Mouse (Mus musculus): Measurements from ENCODE around the gene Angptl6. TPM values are rescaled to one million over a fixed set of nuclear protein-coding genes. Genes with fewer than 3 reads are reported as not detected.

Angptl6 gene
- polyA plus RNA-seq (2014; fragmentation: Nextera tagmentation; extraction: Ambion mirVana): 11.8 and 12.8 TPM in 2 replicates

DNA sequence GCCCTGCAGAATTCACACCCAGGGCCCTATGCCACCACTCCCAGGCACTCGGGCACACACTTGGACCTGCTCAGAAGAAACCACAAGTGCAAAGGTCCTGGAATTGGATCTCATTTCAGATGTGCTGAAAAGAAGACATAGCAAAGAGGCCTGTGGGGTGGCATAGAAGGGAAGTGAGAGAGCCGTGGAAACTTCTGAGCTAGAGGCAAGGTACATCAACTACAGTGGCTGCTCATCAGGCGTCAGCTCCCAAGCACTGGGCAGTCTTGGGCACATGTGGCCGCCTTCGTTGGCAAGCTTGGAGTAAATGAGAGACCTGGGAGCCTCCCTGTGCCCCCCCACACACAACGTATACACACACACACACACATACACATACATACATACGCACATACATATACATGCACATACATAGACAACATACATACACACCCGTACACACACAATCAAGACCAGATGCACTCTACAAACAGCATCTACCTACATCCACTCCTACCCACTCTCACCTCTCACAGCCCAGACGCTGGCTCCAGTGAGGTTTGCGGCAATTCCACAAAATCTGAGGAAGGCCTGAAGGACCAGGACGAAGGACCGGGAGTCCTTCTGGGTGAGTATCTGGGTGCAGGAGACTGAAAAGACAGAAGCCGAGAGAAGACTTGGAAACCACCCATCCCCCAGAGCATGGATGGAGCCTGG lies at the start of gene Angptl6:
Gene Angptl6 (minus strand): TSS at position 631 of the 696 bp plus-strand sequence.
- Histone ChIP-seq H3K4me3 (replicated peaks; ENCODE audit: low read length) (peak within 1 kb of the TSS; percentile 34), H3K9ac (peak within 1 kb of the TSS; percentile 71), H3K27me3 (ENCODE audit: control insufficient read depth, insufficient read depth, low read length) (no peaks in the 10 kb centered on the region), H3K4me2 (replicated peaks) (peak within 1 kb of the TSS; percentile 66), H3K4me1 (replicated peaks; ENCODE audit: control insufficient read depth, insufficient read depth, low read length) (no peaks in the 10 kb centered on the region), H3K9me3 (ENCODE audit: control insufficient read depth, low read length) (no peaks in the 10 kb centered on the region), H3K36me3 (replicated peaks; ENCODE audit: control insufficient read depth, insufficient read depth) (no peaks in the 10 kb centered on the region), H3K27ac (peak within 1 kb of the TSS; percentile 92)
- ATAC-seq (ENCODE audit: low FRiP score) (no peak), DNase-seq (ENCODE audit: low spot score) (no peak)
- 93% methylated on average over 13 of the region's 13 CpGs for WGBS

DNA sequence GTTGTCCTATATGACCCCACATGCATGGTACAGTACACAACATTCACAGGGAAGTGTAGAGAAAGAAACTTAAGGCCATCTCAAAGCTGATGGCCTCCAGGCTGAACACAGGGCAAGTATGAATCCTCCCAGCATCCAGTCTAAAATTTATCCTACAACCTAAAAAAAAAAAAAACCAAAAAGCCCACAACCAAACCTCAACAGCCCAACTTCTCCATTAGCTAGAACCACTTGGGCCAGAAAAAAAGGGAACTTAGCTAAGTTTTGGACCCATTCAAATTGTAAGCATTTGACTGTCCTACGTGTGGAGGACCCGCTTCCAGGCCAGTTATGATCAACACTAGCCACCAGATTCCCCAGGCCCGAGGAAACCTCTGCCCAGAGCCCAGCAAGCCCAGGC lies 43.7 kb upstream of the Angptl6 start:
- no peaks in the 10 kb centered on the region for H3K27me3 ChIP-seq (ENCODE audit: control insufficient read depth, insufficient read depth, low read length)
- no peaks in the 10 kb centered on the region for H3K4me1 ChIP-seq (replicated peaks; ENCODE audit: control insufficient read depth, insufficient read depth, low read length)
- H3K9ac ChIP-seq: no peak overlapping the region
- H3K4me3 ChIP-seq (replicated peaks; ENCODE audit: low read length): no peak overlapping the region
- DNase-seq (ENCODE audit: low spot score): no peak
- H3K27ac ChIP-seq: no peak overlapping the region
- H3K36me3 ChIP-seq (replicated peaks; ENCODE audit: control insufficient read depth, insufficient read depth): peaks cover 99% of the 10 kb centered on the region
- H3K4me2 ChIP-seq (replicated peaks): no peak overlapping the region
- no peak for ATAC-seq (ENCODE audit: low FRiP score)
- WGBS: 95% methylated on average over 3 of the region's 3 CpGs
- H3K9me3 ChIP-seq (ENCODE audit: control insufficient read depth, low read length): no peaks in the 10 kb centered on the region

DNA sequence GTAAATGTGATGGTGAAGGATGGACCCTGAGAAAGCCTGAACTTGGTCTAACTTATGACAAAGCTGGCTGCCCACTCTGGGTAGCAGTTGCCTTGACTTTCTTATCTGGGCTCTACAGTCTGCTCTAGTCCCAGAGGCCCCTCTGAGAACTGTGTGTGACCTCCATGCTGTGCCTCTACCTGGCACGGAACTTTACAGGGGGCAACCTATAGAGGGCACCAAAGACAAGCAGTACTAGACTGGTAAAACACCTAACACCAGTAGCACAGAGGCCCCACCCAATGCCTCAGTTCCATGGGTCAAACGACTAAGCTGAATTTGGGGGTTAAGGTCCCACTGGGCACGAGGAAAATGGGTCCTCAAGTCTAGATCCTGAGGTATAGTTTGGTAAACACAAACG lies 36.6 kb upstream of the Angptl6 start:
- DNase-seq (ENCODE audit: low spot score): no peak
- H3K27ac ChIP-seq: no peak overlapping the region
- H3K4me3 ChIP-seq (replicated peaks; ENCODE audit: low read length): no peak overlapping the region
- no peaks in the 10 kb centered on the region for H3K4me1 ChIP-seq (replicated peaks; ENCODE audit: control insufficient read depth, insufficient read depth, low read length)
- no peak overlapping the region for H3K4me2 ChIP-seq (replicated peaks)
- WGBS: 82% methylated on average over 4 of the region's 4 CpGs
- no peak overlapping the region for H3K9ac ChIP-seq
- H3K36me3 ChIP-seq (replicated peaks; ENCODE audit: control insufficient read depth, insufficient read depth): peaks cover 100% of the 10 kb centered on the region
- no peaks in the 10 kb centered on the region for H3K9me3 ChIP-seq (ENCODE audit: control insufficient read depth, low read length)
- H3K27me3 ChIP-seq (ENCODE audit: control insufficient read depth, insufficient read depth, low read length): no peaks in the 10 kb centered on the region
- ATAC-seq (ENCODE audit: low FRiP score): no peak

DNA sequence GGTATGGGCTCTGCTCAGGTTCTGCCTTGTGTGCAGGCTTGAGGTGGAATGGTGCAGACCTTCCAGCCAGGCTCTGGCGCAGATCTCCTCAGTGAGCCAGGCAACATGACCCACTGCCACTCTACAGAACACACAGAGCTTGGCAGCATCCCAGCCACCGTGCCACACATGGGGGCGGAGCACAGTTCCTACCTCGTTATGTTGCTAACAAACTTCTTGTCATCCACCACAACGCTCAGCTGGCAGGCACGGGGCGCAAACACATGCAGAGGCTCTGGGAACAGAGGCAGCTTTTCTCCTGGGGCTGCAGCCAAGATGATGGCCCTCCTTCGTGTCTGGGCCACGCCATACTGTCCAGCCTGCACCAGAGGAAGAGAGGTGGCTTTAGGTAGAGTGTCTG lies 30.4 kb upstream of the Angptl6 start:
- Histone ChIP-seq H3K27ac (no peak overlapping the region), H3K9me3 (ENCODE audit: control insufficient read depth, low read length) (no peaks in the 10 kb centered on the region), H3K4me2 (replicated peaks) (no peak overlapping the region), H3K4me3 (replicated peaks; ENCODE audit: low read length) (no peak overlapping the region), H3K9ac (no peak overlapping the region), H3K27me3 (ENCODE audit: control insufficient read depth, insufficient read depth, low read length) (no peaks in the 10 kb centered on the region), H3K36me3 (replicated peaks; ENCODE audit: control insufficient read depth, insufficient read depth) (peaks cover 100% of the 10 kb centered on the region), H3K4me1 (replicated peaks; ENCODE audit: control insufficient read depth, insufficient read depth, low read length) (no peaks in the 10 kb centered on the region)
- WGBS: 90% methylated on average over 9 of the region's 9 CpGs
- ATAC-seq (ENCODE audit: low FRiP score) (no peak), DNase-seq (ENCODE audit: low spot score) (no peak)

- WGBS: 42% methylated on average over 6 of the region's 6 CpGs
- H3K4me3 ChIP-seq (replicated peaks; ENCODE audit: low read length): no peak overlapping the region
- H3K36me3 ChIP-seq (replicated peaks; ENCODE audit: control insufficient read depth, insufficient read depth): peaks cover 26% of the 10 kb centered on the region
- DNase-seq (ENCODE audit: low spot score) (no peak), ATAC-seq (ENCODE audit: low FRiP score) (no peak)
- no peaks in the 10 kb centered on the region for H3K27me3 ChIP-seq (ENCODE audit: control insufficient read depth, insufficient read depth, low read length)
- no peaks in the 10 kb centered on the region for H3K9me3 ChIP-seq (ENCODE audit: control insufficient read depth, low read length)
- peaks cover 7% of the 10 kb centered on the region for H3K4me1 ChIP-seq (replicated peaks; ENCODE audit: control insufficient read depth, insufficient read depth, low read length)
- H3K27ac ChIP-seq: no peak overlapping the region
- H3K4me2 ChIP-seq (replicated peaks): no peak overlapping the region
- no peak overlapping the region for H3K9ac ChIP-seq
Observed at GRCm38 (mm10) chr9:20902174-20902491, 22.6 kb upstream of the Angptl6 start.

GRCm38 (mm10) chr9:20901466-20902173 lies 22.1 kb upstream of the Angptl6 start:
- Histone ChIP-seq H3K4me2 (replicated peaks) (no peak overlapping the region), H3K4me3 (replicated peaks; ENCODE audit: low read length) (no peak overlapping the region), H3K9me3 (ENCODE audit: control insufficient read depth, low read length) (no peaks in the 10 kb centered on the region), H3K27ac (no peak overlapping the region), H3K36me3 (replicated peaks; ENCODE audit: control insufficient read depth, insufficient read depth) (peaks cover 25% of the 10 kb centered on the region), H3K4me1 (replicated peaks; ENCODE audit: control insufficient read depth, insufficient read depth, low read length) (peaks cover 9% of the 10 kb centered on the region), H3K27me3 (ENCODE audit: control insufficient read depth, insufficient read depth, low read length) (no peaks in the 10 kb centered on the region), H3K9ac (no peak overlapping the region)
- DNase-seq (ENCODE audit: low spot score) (peak; percentile 56), ATAC-seq (ENCODE audit: low FRiP score) (no peak)
- 19% methylated on average over 13 of the region's 13 CpGs for WGBS

DNA sequence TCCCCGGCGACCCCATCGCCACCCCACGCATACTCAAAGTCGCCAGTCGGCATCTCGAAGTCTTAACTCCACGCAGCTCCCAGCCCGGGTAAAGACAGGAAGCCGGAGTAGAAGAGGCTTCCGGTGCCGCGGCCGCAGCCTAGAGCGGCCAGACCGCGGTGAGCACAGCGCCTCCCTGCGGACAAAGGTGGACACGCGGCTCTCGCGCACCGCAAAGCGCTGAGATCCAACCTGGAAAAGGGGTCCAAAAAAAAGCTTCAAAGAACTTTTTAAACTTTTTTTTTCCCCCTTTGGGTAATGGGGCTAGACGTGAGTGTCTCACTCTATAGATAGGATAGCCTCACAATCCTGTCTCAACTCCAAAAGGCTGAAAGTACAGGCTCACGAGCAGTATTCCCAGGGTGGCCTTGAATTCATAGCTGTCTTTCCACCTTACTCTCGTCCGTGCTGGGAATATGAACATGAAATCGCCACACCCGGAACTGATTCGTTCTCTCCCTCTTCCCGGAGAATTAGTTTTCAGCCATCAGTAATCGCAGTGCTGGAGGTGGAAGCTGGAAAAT lies 19.1 kb upstream of the Angptl6 start, which contains the start of gene Eif3g:
Gene Eif3g (minus strand): TSS at position 113 of the 563 bp plus-strand sequence.
- H3K9me3 ChIP-seq (ENCODE audit: control insufficient read depth, low read length): no peaks in the 10 kb centered on the region
- WGBS: 5% methylated on average over 34 of the region's 34 CpGs
- H3K27me3 ChIP-seq (ENCODE audit: control insufficient read depth, insufficient read depth, low read length): no peaks in the 10 kb centered on the region
- peak within 1 kb of the TSS; percentile 85 for H3K9ac ChIP-seq
- H3K4me3 ChIP-seq (replicated peaks; ENCODE audit: low read length): peak within 1 kb of the TSS; percentile 90
- ATAC-seq (ENCODE audit: low FRiP score) (peak; percentile 88), DNase-seq (ENCODE audit: low spot score) (peak; percentile 91)
- H3K27ac ChIP-seq: peak within 1 kb of the TSS; percentile 36
- H3K4me1 ChIP-seq (replicated peaks; ENCODE audit: control insufficient read depth, insufficient read depth, low read length): peaks cover 9% of the 10 kb centered on the region
- H3K4me2 ChIP-seq (replicated peaks): peak within 1 kb of the TSS; percentile 87
- H3K36me3 ChIP-seq (replicated peaks; ENCODE audit: control insufficient read depth, insufficient read depth): peaks cover 34% of the 10 kb centered on the region

DNA sequence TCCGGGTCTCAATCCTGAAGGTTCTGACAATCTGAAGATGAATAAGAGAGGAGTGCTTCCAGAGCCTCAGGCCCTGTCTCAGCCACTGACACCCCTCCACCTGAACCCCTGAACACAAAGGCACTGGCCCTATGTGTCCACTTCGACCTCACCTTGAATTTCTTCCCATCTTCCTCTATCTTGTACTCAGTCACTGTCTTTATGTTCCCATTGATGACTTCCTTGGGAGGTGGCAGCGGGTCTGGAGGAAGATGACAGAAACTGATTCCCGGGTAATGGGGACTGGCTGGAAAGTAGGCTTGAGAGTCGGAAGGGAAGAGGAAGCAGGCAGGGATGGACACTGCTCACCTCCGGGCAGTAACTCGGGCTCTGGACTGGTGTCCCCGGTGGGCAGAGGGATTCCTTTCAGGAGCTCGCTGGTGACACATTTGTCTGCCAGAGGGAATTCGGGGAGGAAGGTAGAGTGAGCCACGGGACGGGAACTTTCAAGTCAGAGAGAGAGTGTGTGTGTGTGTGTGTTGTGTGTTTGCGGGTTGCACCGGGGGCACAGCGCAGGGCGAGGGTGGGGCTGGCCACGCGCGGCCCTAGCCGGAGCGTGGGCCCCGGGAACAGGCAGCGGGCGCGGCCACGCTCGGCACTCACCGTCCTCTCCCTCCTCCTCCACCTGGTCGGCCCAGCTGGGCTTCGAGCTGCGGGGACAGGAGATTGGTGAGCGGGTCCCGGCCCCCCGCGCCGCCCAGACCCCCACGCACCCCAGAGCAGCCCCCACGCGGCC lies 18.4 kb upstream of the Angptl6 start:
- DNase-seq (ENCODE audit: low spot score): no peak
- H3K9ac ChIP-seq: peak overlapping the region; percentile 85
- H3K4me2 ChIP-seq (replicated peaks): peak overlapping the region; percentile 87
- H3K27me3 ChIP-seq (ENCODE audit: control insufficient read depth, insufficient read depth, low read length): no peaks in the 10 kb centered on the region
- H3K9me3 ChIP-seq (ENCODE audit: control insufficient read depth, low read length): no peaks in the 10 kb centered on the region
- peak overlapping the region; percentile 90 for H3K4me3 ChIP-seq (replicated peaks; ENCODE audit: low read length)
- peak overlapping the region; percentile 36 for H3K27ac ChIP-seq
- peaks cover 40% of the 10 kb centered on the region for H3K36me3 ChIP-seq (replicated peaks; ENCODE audit: control insufficient read depth, insufficient read depth)
- WGBS: 5% methylated on average over 35 of the region's 39 CpGs
- ATAC-seq (ENCODE audit: low FRiP score): peak; percentile 72
- H3K4me1 ChIP-seq (replicated peaks; ENCODE audit: control insufficient read depth, insufficient read depth, low read length): peaks cover 9% of the 10 kb centered on the region

DNA sequence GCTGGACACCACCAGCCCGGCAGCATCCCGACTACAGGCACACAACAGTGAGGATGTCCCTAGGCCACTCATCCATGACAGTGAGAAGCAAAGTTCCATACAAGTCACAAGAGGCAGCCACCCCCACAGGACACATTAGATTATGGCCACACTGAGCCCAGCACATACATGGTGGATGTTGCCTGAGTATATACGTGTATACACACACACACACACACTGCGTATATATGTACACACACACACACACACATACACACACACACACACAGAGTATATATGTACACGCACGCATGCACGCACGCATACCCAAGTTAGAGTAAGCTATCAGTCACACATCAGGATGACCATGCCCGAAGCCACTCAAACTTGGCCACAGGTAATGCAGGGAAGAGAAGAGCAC lies 15.9 kb upstream of the Angptl6 start:
- peaks cover 66% of the 10 kb centered on the region for H3K36me3 ChIP-seq (replicated peaks; ENCODE audit: control insufficient read depth, insufficient read depth)
- WGBS: 94% methylated on average over 9 of the region's 9 CpGs
- no peak for ATAC-seq (ENCODE audit: low FRiP score)

More for the DNA sequence above, 15.9 kb upstream of the Angptl6 start:
- H3K4me1 ChIP-seq (replicated peaks; ENCODE audit: control insufficient read depth, insufficient read depth, low read length): peaks cover 9% of the 10 kb centered on the region
- DNase-seq (ENCODE audit: low spot score): no peak
- H3K27me3 ChIP-seq (ENCODE audit: control insufficient read depth, insufficient read depth, low read length): no peaks in the 10 kb centered on the region
- H3K27ac ChIP-seq: no peak overlapping the region
- H3K9me3 ChIP-seq (ENCODE audit: control insufficient read depth, low read length): no peaks in the 10 kb centered on the region
- H3K4me2 ChIP-seq (replicated peaks): no peak overlapping the region
- H3K4me3 ChIP-seq (replicated peaks; ENCODE audit: low read length): no peak overlapping the region
- no peak overlapping the region for H3K9ac ChIP-seq
